Mouse (Mus musculus): Measurements from ENCODE around the gene Lpcat1.

Lpcat1 gene

GRCm38 (mm10) chr13:73467034-73467420 lies at the start of gene Lpcat1:
Gene Lpcat1, plus strand, starts transcription at chr13:73467197.
- DNase-seq, result peak; percentile 91 to 94

- DNase-seq, result peak; percentile 44 to 58
These were observed 49.3 kb upstream of the Lpcat1 start for GRCm38 (mm10) chr13:73417478-73418220.

- no peak for DNase-seq
These were observed 48.7 kb upstream of the Lpcat1 start for GRCm38 (mm10) chr13:73418297-73418696.

GRCm38 (mm10) chr13:73419244-73419643 lies 47.8 kb upstream of the Lpcat1 start:
- no peak for DNase-seq

GRCm38 (mm10) chr13:73423043-73423442 lies 44.0 kb upstream of the Lpcat1 start:
- no peak for DNase-seq

- DNase-seq, result no peak
These were observed 42.0 kb upstream of the Lpcat1 start for GRCm38 (mm10) chr13:73425035-73425434.

GRCm38 (mm10) chr13:73425839-73426490 lies 41.0 kb upstream of the Lpcat1 start:
- peak; percentile 77 to 80 for DNase-seq

GRCm38 (mm10) chr13:73426587-73426986 lies 40.4 kb upstream of the Lpcat1 start:
- no peak for DNase-seq

GRCm38 (mm10) chr13:73429605-73430321 lies 37.2 kb upstream of the Lpcat1 start:
- DNase-seq, result no peak

GRCm38 (mm10) chr13:73432466-73433149 lies 34.4 kb upstream of the Lpcat1 start:
- DNase-seq, result no peak

- no peak for DNase-seq
These were observed 33.1 kb upstream of the Lpcat1 start for GRCm38 (mm10) chr13:73433681-73434535.

GRCm38 (mm10) chr13:73434687-73435086 lies 32.3 kb upstream of the Lpcat1 start:
- no peak for DNase-seq

- DNase-seq, result no peak
These were observed 31.3 kb upstream of the Lpcat1 start for GRCm38 (mm10) chr13:73435662-73436061.

GRCm38 (mm10) chr13:73439057-73439456 lies 27.9 kb upstream of the Lpcat1 start:
- DNase-seq, result no peak

- no peak for DNase-seq
These were observed 26.0 kb upstream of the Lpcat1 start for GRCm38 (mm10) chr13:73441032-73441431.

GRCm38 (mm10) chr13:73441686-73442085 lies 25.3 kb upstream of the Lpcat1 start:
- no peak for DNase-seq

- DNase-seq, result no peak
These were observed 24.6 kb upstream of the Lpcat1 start for GRCm38 (mm10) chr13:73442431-73442830.

GRCm38 (mm10) chr13:73443093-73443821 lies 23.7 kb upstream of the Lpcat1 start:
- no peak for DNase-seq

- DNase-seq, result peak; percentile 20 to 29
These were observed 21.9 kb upstream of the Lpcat1 start for GRCm38 (mm10) chr13:73445087-73445486.

GRCm38 (mm10) chr13:73446076-73446475 lies 20.9 kb upstream of the Lpcat1 start:
- no peak for DNase-seq

- peak; percentile 21 to 35 for DNase-seq
These were observed 20.5 kb upstream of the Lpcat1 start for GRCm38 (mm10) chr13:73446494-73446893.

Measured in kidney, postnatal 4 days (tissue).